Mouse (Mus musculus): Measurements from ENCODE around the gene Gtsf2.
"Not testable (repeated sequence)": the region's sequence is repeated elsewhere in the genome, so short reads cannot be mapped to it uniquely, and the experiment has no call there.

GRCm38 (mm10) chr15:103445966-103446365, 2.3 kb downstream of the Gtsf2 start:
- not testable (repeated sequence) for TF ChIP-seq POLR2A (IDR thresholded peaks at IDR 0.05; ENCODE audit: insufficient read length, low read depth); E2F4 (IDR thresholded peaks at IDR 0.05; ENCODE audit: insufficient read depth); MAX (IDR thresholded peaks at IDR 0.05; ENCODE audit: low read depth); USF1 (IDR thresholded peaks at IDR 0.05; ENCODE audit: low read depth); POLR2AphosphoS2 (IDR thresholded peaks at IDR 0.05; ENCODE audit: insufficient read length, low read depth); TCF12 (IDR thresholded peaks at IDR 0.05; ENCODE audit: insufficient read depth, poor library complexity, severe bottlenecking)
